Mouse (Mus musculus) spleen, postnatal 4 days (tissue): Measurements from ENCODE around the gene Clns1a.

Experiments used
- DNase-seq, 2 experiments: peaks; one replicate each; pipeline ENCODE4 v3.0.0; 2022; ENCODE audit warnings: low spot score in 2 of 2

The Clns1a gene

GRCm38 (mm10) chr7:97728666-97729614, 32.5 kb downstream of the Clns1a start:
- no peak for DNase-seq

DNA sequence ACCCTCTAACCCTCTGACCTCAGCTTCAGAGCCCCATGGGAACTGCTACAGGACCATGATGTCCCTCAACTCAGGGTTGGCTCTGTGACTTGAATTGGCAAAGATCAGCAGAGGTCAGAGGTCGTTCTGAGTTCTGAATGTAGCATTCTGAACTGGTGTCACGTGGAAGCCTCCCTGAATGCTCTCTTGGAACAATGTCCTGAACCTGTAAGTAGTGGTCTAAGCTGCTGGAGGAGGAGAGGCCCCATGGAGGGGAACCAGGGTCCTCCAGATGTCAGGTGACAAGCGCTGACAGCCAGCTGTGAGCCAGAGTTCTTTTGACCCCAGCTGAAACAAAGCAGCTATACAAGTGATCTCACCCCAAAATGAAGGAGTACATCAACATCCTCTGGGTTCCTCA, 34.0 kb downstream of the Clns1a start:
- no peak for DNase-seq

DNA sequence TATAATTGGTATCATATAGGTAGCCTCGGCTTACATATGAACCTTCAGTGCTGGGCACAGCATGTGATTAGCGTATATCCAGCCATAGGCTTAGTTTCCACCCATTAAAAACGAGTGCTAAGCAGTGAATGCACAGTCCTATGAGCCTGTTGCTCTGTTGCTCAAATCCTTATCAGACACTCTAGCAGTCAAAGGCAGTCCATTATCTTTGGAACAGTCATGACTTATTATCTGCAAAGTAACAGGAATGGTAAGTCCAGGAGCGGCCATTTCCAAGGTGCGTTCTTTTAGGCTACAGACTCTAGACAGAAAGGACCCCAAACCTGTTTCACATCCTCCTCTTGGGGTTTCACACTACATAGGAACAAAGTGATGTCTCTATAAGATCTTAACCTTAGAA, 37.2 kb downstream of the Clns1a start:
- DNase-seq, result no peak

DNA sequence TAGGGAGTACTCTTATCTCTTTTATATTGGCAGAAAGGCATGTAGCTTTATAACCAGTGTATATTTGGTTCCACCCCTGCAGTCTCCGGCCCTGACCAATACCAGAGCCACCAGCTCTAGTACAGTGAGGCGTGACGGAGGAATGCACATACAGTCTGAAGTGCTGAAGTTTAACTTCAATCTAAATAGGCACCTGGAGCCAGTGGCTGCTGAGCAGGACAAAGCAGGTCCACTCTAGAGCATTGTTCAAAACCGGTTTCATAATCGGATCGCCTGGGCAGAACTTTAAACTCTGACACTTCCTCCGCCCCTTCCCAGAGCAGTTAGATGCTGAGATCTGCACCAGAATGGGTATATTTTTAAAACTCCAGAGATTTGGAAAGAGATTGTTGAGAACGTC, 38.6 kb downstream of the Clns1a start:
- no peak for DNase-seq

- no peak for DNase-seq
Observed at GRCm38 (mm10) chr7:97735886-97736420, 39.5 kb downstream of the Clns1a start.

GRCm38 (mm10) chr7:97737256-97737637, 40.8 kb downstream of the Clns1a start:
- DNase-seq, result no peak

DNA sequence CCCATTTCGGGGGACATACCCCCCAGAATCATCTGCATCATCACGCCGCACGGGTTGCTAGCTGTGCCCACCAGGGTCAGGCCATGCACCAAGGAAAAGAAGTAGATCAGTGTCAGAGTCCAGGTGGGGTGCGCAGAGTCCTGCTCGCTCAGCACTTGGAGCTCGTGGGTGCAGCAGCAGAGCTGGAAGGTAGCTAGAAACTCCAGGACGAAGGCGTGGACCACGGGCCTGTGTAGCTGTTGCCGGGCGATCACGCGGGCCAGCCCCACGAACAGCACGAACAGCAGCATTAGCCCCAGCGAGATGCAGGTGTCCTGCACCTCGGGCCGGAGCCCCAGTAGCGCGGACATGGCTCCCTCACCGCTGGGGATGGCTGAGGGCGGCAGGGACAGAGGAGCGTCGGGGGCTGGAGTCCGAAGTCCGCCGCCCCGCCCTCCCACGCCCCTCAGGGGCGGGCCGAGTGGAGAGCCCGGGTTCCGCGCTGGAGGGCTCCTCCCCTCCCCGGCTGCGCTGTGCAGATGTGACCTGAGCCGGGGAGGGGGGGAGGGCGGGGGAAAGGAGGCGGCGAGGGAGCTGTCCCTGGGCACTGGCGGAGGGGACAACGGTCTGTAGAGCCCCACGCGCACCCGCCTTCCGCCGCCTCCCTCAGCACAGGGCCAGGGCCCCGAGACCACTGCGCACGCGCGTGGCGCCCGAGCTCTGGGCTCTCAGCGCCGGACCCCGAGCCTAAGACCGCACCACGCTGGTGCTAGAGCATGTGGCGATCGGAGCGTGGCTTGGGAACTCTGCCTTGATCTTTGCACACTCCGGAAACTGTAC, 41.4 kb downstream of the Clns1a start, which contains the start of gene Aqp11:
Gene Aqp11, minus strand, starts transcription at position 652 of the 819 bp plus-strand sequence.
- DNase-seq, result peak; percentile 84 to 90

DNA sequence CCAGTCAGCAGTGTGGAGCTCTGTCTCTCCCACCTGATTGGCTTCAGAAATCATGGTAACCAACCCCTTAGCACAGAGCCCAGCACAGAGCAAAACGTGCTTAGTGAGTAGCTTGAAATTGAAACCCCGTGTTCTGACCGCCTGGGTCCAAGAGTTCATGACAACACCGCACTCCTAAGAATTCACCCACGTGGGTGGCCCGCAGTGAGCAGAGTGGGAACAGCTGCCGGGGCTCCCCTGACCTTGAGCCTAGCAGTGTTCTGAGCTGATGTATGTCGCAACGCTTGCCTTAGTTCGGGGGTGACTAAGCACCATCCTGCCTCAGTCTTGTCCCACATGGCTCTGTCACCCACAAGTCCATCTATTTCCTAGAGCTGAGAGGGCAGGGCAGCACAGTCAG, 44.5 kb downstream of the Clns1a start:
- DNase-seq, result no peak

DNA sequence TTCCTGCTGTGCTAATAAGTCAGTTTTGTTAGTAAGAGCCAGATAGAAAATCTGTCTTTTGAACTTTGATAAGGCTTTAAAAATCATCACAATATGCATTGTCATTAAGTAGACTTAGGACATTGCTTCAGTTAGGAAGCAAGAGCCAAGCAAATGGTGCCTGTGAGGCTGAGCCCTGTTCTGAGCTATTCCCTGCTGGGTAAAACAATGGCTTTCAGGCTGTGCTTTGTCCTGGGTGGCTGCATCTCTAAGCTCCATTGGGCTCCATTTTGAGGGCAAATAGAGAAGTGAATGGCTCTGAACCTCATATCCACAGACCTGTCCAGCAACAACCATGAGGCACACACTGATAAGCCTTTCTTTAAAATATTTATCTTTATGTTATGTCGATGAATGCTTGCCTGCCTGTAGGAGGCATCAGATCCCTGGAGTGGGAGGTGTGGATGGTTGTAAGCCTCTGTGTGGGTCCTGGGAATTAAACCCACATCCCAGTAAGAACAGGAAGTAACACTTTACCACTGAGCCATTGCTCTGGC, 45.4 kb downstream of the Clns1a start:
- DNase-seq, result no peak

GRCm38 (mm10) chr7:97745299-97745698, 48.9 kb downstream of the Clns1a start:
- peak; percentile 48 to 82 for DNase-seq

DNA sequence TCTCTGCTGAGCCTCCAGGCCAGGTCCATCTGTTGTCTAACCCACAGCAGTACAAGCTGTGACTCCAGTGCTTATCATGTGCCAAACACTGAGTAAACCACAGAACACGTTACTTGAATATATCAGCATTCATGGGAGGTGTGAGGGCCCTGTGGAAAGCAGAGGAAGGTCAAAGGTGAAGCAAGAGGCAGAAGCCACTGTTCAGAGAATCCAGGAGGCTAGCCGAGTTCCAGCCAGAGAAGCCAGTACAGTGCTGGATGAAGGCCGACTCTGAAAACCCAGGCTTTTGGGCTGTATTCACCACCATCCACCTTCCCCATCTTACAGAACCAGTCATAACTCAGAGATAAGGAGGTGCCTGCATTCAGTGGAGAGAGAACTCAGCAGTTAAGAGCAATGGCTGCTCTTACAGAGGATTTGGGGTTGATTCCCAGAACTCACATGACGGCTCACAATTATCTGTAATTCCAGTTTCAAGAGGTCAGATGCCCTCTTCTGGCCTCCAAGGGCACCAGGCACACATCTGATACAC, 50.8 kb downstream of the Clns1a start:
- DNase-seq, result no peak

- DNase-seq, result peak; percentile 79 to 89
Observed at GRCm38 (mm10) chr7:97747787-97748497, 51.5 kb downstream of the Clns1a start.

DNA sequence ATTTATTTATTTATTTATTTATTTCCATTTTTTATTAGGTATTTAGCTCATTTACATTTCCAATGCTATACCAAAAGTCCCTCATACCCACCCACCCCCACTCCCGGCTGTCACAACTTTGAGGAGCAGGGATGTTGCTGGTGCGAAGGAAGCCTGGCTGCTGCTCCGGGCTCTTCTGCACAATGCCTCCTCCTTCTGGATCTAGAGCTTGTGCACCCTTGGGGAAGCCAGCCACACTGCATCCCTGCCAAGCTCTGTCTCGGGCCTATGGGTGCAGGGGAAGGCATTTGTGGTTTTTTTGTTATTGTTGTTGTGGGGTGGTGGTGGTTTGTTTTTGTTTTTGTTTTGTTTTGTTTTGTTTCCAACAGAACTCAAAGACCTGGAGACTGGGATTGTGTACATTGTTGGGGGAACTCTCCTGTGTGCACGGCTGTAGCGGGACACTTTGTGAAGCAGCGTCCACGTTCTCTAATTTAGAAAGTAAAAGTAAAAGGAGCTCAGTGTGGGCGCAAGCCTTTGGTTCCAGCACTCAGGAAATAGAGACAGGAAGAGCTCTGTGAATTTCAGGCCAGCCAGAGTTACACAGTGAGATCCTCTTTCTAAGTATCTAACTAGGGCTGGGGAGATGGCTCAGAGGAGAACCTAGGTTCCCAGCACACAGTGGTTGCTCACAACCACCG, 52.2 kb downstream of the Clns1a start:
- no peak for DNase-seq

DNA sequence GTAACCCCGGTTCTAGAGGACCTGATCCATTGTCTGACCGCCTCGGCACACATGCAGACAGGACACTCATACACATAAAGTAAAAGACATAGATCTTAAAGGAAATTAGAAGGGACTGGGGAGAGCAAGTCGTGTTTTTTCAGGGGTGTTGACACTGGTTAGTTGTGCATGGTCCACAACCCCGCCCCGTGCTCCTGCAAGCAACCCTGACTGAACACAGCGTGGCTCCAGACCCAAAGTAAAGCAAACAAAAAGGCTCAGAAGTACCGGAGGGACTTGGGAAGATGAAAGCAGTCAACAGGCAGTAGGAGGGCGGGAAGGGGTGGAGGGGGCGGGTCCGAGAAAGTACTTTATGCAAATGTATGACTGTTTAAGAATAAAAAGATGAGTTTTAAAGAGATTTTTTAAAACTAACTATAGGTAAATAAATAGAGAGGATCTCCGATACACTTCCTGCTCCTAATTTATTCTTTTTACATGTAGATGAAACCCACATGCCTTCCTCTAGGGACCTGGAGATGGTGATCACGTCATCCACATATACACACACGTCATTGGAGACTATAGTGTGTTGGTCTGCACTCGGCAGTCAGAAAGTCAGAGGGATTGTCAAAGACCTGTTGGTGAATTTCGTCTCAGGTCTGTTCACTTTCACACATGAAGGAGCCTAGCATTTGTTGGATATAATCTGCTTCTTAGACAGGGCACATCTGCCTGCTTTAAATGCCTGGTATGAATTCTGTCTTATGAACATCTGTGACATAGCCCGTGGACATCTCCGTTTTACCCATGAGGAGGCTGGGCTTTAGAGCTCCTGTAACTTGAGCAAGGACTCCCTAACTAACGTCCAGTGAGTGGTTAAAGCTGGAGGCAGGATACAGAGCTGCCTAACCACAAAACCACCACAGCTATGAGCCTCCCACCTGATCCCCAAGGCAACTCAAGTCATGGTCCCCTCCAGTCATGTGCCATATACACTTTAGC, 53.1 kb downstream of the Clns1a start:
- no peak for DNase-seq

DNA sequence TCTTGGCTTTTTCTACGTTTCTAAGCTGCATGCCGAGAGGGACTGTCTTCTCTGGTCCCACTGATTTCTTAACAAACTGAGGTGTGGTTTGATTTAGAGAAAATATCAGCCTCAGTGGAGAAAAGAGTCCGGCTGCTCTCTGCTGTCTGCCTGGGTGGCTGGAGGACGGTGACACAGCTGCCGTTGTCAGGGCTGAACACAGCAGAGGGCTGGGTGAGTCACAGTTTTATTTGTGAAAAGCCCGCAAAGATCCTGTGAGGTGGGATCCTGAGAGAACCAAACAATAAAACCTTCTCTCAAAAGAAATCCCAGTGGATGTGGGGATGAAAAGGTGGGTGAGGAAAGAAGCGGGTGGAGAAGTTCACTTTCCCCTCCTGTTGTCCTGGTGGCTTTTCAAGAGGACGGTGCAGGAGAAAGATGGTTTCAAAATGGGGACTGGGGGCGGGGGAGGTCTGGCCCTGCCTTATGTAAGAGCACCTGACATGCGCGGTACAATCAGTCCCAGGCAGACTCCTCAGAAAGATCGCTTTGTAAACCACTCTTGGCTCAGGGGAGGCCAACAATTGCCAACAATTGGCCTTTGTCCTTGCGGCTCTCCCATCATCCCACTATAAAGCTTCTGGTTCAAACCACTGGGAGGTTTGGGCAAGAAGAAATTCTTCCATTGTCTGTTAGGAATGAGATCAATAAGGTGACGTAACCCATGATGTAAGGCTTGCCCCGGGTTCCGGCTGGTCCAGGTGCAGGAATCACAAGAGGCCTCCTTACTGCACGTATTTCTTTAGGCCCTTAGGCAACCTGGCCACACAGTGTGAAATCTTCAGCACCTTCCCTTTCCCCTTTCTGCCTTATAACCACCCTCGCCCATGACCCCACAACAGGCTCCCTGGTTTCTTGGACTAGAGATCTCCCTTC, 60.8 kb downstream of the Clns1a start:
- peak in 1 of 2 experiments; percentile 61 for DNase-seq

DNA sequence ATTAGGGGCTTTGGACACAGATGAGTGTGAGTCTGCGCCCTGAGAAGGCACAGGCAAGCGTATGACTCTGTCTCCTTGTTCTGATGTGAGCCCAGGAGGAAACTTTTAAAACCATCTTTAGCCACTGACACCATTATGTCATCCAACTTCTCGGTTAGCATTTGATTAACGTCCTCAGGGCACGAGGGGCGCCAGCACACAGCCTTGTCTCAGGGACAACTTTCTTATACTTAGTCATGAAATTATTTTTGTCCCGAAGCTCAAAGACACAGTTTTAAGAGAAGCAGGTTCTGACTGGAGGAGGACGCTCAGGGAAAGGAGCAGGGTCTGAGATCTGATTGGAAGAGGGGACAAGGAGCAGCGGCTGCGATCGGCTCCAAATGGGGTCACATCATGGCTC, 68.2 kb downstream of the Clns1a start:
- DNase-seq, result no peak

DNA sequence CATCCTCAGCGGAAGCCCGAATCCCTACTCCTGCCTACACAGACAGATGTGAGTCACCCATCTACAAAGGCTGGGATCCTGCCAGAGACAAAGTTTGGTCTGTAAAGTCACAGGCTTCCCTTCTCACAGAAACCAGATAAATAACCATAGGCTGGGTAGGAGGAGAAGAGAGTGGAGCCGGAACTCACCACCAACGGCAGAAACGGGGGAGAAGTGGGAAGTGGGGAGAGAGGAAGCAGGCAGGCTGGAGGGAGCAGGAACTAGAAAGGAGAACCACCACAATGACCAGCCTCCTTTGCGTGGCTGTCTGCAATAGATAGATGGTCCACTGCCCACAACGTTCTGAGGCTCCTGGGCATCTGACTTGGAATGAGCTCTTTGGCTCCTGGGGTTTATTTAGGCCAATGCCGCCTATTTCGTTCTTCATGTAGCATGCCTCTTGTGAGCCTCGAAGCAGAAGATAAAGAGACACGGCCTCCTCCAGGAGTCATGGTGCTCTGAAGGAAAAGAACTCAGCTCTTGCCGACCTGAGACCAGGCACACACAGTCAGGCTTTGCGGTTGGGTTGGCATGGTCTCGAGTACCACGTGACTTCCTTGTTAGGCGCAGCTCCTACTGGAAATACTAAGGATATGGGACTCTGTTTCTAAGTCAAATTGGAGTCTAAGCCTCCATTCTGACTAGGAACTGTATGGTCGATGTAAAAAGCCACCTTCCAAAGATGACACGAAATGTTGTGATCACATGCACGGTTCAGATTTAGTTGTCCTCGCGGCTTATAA, 68.9 kb downstream of the Clns1a start:
- no peak for DNase-seq

DNA sequence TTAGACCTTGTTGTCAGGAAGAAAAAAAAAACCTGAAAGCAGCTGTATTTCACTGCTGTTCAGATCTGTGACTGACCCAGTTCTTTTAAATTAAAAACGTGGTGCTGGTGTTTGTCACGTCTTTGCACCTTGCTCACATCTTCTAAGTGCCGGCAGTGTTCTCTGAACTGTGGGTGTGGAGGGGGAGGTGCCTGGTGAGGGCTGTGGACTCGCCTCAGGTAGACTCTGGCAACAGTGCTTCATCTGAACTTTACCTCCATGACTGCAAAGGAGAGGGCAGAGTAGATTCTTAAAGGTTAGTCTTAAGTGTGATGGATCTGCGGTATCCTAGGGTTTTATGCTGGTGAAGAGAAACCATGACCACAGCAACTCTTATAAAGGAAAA, 69.5 kb downstream of the Clns1a start:
- no peak for DNase-seq
